Mouse (Mus musculus) ES-E14 (cell line): ENCODE data around the gene Lmnb2.

Source experiments
- CHD2 ChIP-seq: IDR thresholded peaks from 2 replicates; pipeline ENCODE4 v1.6.1; 2014; ENCODE audit warnings: mild to moderate bottlenecking, low read depth, low read length, inconsistent platforms
- HCFC1 ChIP-seq: IDR thresholded peaks from 2 replicates; pipeline ENCODE4 v1.6.1; 2012; ENCODE audit warnings: low read length, inconsistent platforms, borderline replicate concordance; ENCODE audit not compliant: insufficient read depth
- MAFK ChIP-seq: IDR thresholded peaks from 2 replicates; pipeline ENCODE4 v1.6.1; 2014; ENCODE audit warnings: mild to moderate bottlenecking, low read depth, low read length, inconsistent platforms; ENCODE audit not compliant: insufficient read depth
- ZC3H11A ChIP-seq: IDR thresholded peaks from 2 replicates; pipeline ENCODE4 v1.6.1; 2012; ENCODE audit warnings: low read depth, mild to moderate bottlenecking, inconsistent platforms, low read length, borderline replicate concordance
- ZNF384 ChIP-seq: IDR thresholded peaks from 2 replicates; pipeline ENCODE4 v1.6.1; 2012; ENCODE audit warnings: low read depth, low read length, inconsistent platforms

DNA sequence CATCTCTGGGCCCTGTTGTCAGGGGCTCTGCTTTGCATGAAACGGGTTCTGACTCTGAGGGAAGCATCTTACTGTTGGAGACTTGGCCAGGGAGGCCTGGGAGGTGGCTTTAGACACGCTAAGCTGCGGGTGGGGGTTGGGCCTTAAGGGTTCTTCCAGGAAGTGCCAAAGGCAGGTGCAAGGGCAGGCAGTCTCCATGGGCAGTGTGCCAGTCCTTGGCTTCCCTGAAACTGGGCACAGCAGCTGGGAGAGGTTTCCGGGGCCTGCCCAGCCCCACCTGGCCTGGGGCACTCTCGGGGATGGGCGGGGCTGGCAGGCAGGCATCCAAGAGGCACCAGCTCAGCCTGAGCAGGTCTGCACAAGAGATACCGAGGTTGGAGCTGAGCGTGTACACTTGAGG is 19.6 kb upstream of the Lmnb2 start:
- no peak for TF ChIP-seq ZNF384
- TF ChIP-seq ZC3H11A: no peak
- TF ChIP-seq CHD2: no peak
- TF ChIP-seq HCFC1: no peak
- TF ChIP-seq MAFK: no peak
